Mouse (Mus musculus) retina, embryonic 14.5 days (tissue): ENCODE data around the gene Tssk3.
A peak's percentile ranks its signal among the peaks of the same experiment; 100 is the strongest.
"Not testable (repeated sequence)": the region's sequence is repeated elsewhere in the genome, so short reads cannot be mapped to it uniquely, and the experiment has no call there.

ENCODE experiments used
- DNase-seq: peaks from one replicate; pipeline ENCODE4 v3.0.0-alpha.2; 2015; ENCODE audit warnings: low spot score

Tssk3 gene

GRCm38 (mm10) chr4:129490972-129491880 is at the start of gene Tssk3, which contains the start of gene Fam229a:
Gene Tssk3 (minus strand): TSS chr4:129491022.
Gene Fam229a (plus strand): TSS chr4:129491190.
- peak; percentile 53 for DNase-seq

GRCm38 (mm10) chr4:129540012-129540411 is 49.2 kb upstream of the Tssk3 start:
- DNase-seq, result no peak

- DNase-seq, result not testable (repeated sequence)
These were observed 38.1 kb upstream of the Tssk3 start for GRCm38 (mm10) chr4:129528901-129529300.

- no peak for DNase-seq
These were observed 35.1 kb upstream of the Tssk3 start for GRCm38 (mm10) chr4:129525889-129526288.

GRCm38 (mm10) chr4:129525338-129525737 is 34.5 kb upstream of the Tssk3 start:
- DNase-seq, result no peak

GRCm38 (mm10) chr4:129518519-129518918 is 27.7 kb upstream of the Tssk3 start:
- no peak for DNase-seq

- no peak for DNase-seq
These were observed 26.1 kb upstream of the Tssk3 start for GRCm38 (mm10) chr4:129516925-129517324.

GRCm38 (mm10) chr4:129514300-129514898 is 23.6 kb upstream of the Tssk3 start:
- peak; percentile 80 for DNase-seq

- DNase-seq, result peak; percentile 52
These were observed 23.1 kb upstream of the Tssk3 start for GRCm38 (mm10) chr4:129513891-129514290.

- peak; percentile 94 for DNase-seq
These were observed 22.4 kb upstream of the Tssk3 start, which contains the start of gene Marcksl1 for GRCm38 (mm10) chr4:129513086-129513767. Gene Marcksl1 (plus strand): TSS chr4:129513581.

GRCm38 (mm10) chr4:129511413-129512096 is 20.7 kb upstream of the Tssk3 start:
- DNase-seq, result no peak

GRCm38 (mm10) chr4:129510723-129511412 is 20.0 kb upstream of the Tssk3 start:
- DNase-seq, result no peak

GRCm38 (mm10) chr4:129509650-129510049 is 18.8 kb upstream of the Tssk3 start:
- DNase-seq, result no peak

GRCm38 (mm10) chr4:129508834-129509600 is 18.2 kb upstream of the Tssk3 start:
- no peak for DNase-seq

- DNase-seq, result no peak
These were observed 17.4 kb upstream of the Tssk3 start for GRCm38 (mm10) chr4:129508237-129508515.

- no peak for DNase-seq
These were observed 16.8 kb upstream of the Tssk3 start for GRCm38 (mm10) chr4:129507434-129508236.

GRCm38 (mm10) chr4:129505511-129505910 is 14.7 kb upstream of the Tssk3 start:
- no peak for DNase-seq

- DNase-seq, result no peak
These were observed 12.2 kb upstream of the Tssk3 start for GRCm38 (mm10) chr4:129502901-129503444.

- DNase-seq, result no peak
These were observed 11.6 kb upstream of the Tssk3 start for GRCm38 (mm10) chr4:129502327-129502888.
